Mouse (Mus musculus) liver, postnatal 0 days (tissue): ENCODE data around the gene C130073F10Rik. TPM values are rescaled to one million over a fixed set of nuclear protein-coding genes. Genes with fewer than 3 reads are reported as not detected.
"Not testable (repeated sequence)": the region's sequence is repeated elsewhere in the genome, so short reads cannot be mapped to it uniquely, and the experiment has no call there.

Experiments
- ATAC-seq: fragments of 200-750 bp; cut with Nextera tagmentation; 2 replicates; pipeline ENCODE4 v1.8.0; 2017; ENCODE audit warnings: mild to moderate bottlenecking, moderate library complexity
- DNase-seq: peaks from one replicate; pipeline ENCODE4 v3.0.0-alpha.2; 2016
- H3K27ac ChIP-seq: fragments of 300-500 bp; sonication (generic); 2 replicates; pipeline ENCODE4 v1.5.1; 2014; ENCODE audit warnings: antibody characterized with exemption, moderate library complexity, mild to moderate bottlenecking, low read depth
- H3K27me3 ChIP-seq: fragments of 300-500 bp; sonication (generic); 2 replicates; pipeline ENCODE4 v1.6.1; 2014; ENCODE audit warnings: low read length, control low read depth, mixed read lengths; ENCODE audit not compliant: insufficient read depth
- H3K36me3 ChIP-seq: fragments of 300-500 bp; sonication (generic); replicated peaks from 2 replicates; pipeline ENCODE4 v1.6.1; 2014; ENCODE audit warnings: mild to moderate bottlenecking, control low read depth, low read length, moderate library complexity, mixed read lengths; ENCODE audit not compliant: insufficient read depth
- H3K4me1 ChIP-seq: fragments of 300-500 bp; sonication (generic); 2 replicates; pipeline ENCODE4 v1.6.1; 2014; ENCODE audit warnings: antibody characterized with exemption, mild to moderate bottlenecking, control low read depth; ENCODE audit not compliant: insufficient read depth
- H3K4me2 ChIP-seq: fragments of 300-500 bp; sonication (generic); 2 replicates; pipeline ENCODE4 v1.6.1; 2014; ENCODE audit warnings: low read depth, mild to moderate bottlenecking, low read length, moderate library complexity, mixed read lengths
- H3K4me3 ChIP-seq: fragments of 300-500 bp; sonication (generic); 2 replicates; pipeline ENCODE4 v1.5.1; 2014; ENCODE audit warnings: low read depth, low read length
- H3K9ac ChIP-seq: fragments of 300-500 bp; sonication (generic); replicated peaks from 2 replicates; pipeline ENCODE4 v1.6.1; 2014; ENCODE audit warnings: mild to moderate bottlenecking, moderate library complexity
- H3K9me3 ChIP-seq: fragments of 300-500 bp; sonication (generic); 2 replicates; pipeline ENCODE4 v1.6.1; 2016; ENCODE audit warnings: mild to moderate bottlenecking, control low read depth, low read length, mixed read lengths
- CTCF ChIP-seq: sonication (generic); IDR thresholded peaks from 2 replicates; pipeline ENCODE4 v1.5.1; 2016; ENCODE audit warnings: antibody characterized with exemption, low read depth
- EP300 ChIP-seq: IDR thresholded peaks from 2 replicates; pipeline ENCODE4 v1.6.1; 2016; ENCODE audit warnings: antibody characterized with exemption, low read depth, mild to moderate bottlenecking
- WGBS: fragments of 180-500 bp; shearing (Covaris S2); extraction: QIAGEN DNeasy Blood & Tissue Kit; methylation state at CpG from one replicate; pipeline ENCODE4 v1.1.7; 2014; ENCODE audit not compliant: insufficient replicate concordance; 5-methylcytosine and 5-hydroxymethylcytosine counted together
- polyA plus RNA-seq: library from polyadenylated mRNA; unstranded; fragments of >200 nt; fragmentation: Nextera tagmentation; extraction: Ambion mirVana; gene quantifications from 2 replicates; pipeline ENCODE4 v1.2.1, GENCODE M21; 2015

C130073F10Rik gene
- not detected in 2 replicates for polyA plus RNA-seq

DNA sequence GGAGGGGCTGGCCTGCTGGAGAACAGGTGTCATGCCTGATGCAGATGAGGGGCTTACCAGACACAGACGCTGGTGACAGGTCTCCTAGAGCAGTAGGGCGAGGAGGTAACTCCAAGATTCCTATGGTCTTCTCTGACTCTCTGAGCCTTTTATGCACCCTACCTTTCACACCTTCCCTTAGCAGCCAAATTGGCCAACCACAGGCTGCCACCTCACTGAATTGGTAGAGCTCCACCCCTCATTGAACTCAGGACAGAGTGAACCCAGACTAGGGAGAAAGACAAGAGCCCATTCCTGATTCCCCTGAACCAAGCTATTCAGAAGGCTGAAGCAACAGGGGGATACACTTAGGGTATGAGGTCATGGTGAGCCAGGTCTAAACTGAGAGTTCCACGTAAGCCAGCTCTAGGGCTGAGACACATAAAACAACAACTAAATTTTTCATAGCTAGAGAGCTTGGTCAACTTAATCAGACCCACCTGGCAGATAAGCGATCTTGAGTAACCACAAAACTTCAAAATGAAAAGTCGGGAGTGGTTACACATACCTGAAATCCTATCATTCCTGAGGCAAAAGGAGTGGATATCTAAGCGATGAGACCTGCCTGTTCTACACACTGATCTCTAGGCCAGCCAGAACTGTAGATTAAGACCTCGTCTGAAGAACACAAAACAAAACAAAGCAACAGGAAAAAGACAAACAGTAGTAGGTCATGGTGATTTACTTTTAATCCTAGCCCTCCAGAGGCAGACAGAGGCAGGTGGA lies at the start of gene C130073F10Rik:
TSS of gene C130073F10Rik (minus strand) at position 134 of the 765 bp plus-strand sequence.
- 73% methylated on average over 7 of the region's 7 CpGs for WGBS
- no peak for DNase-seq
- H3K4me3 ChIP-seq = no peak within 1 kb of the TSS
- H3K9ac ChIP-seq = no peak within 1 kb of the TSS
- H3K27ac ChIP-seq = no peak within 1 kb of the TSS
- H3K4me2 ChIP-seq = no peak within 1 kb of the TSS
- no peak for ATAC-seq
- TF ChIP-seq CTCF (no peak), EP300 (no peak)
- H3K9me3 ChIP-seq = no peaks in the 10 kb centered on the region
- H3K27me3 ChIP-seq = no peaks in the 10 kb centered on the region
- no peaks in the 10 kb centered on the region for H3K36me3 ChIP-seq
- no peaks in the 10 kb centered on the region for H3K4me1 ChIP-seq

DNA sequence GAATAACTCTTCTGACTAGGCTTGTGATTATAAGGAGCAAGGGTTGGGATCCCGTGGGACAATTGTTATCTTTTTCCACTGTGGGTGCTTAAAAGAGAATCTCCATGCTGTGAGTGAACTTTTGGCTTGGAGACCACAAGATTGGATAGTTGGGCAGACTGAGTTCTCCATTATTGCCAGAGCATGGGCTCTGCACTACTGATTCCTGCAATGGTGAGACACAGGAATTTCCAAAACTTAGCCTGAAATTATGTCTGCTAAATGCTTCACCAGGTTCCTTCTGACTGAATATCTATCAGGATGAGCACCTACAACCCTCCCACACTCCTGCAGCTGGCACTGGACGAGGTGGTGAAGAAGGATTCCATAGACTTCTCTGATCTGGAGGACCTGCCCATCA lies 46.5 kb upstream of the C130073F10Rik start, which contains the start of gene Gm12794:
TSS of gene Gm12794 (plus strand) at position 301 of the 400 bp plus-strand sequence.
- not testable (repeated sequence) for DNase-seq, H3K36me3 ChIP-seq, ATAC-seq, H3K4me1 ChIP-seq, H3K27me3 ChIP-seq, H3K9me3 ChIP-seq, H3K27ac ChIP-seq, H3K4me2 ChIP-seq, H3K9ac ChIP-seq, H3K4me3 ChIP-seq
- WGBS = 50% methylated on average over 1 of the region's 2 CpGs

DNA sequence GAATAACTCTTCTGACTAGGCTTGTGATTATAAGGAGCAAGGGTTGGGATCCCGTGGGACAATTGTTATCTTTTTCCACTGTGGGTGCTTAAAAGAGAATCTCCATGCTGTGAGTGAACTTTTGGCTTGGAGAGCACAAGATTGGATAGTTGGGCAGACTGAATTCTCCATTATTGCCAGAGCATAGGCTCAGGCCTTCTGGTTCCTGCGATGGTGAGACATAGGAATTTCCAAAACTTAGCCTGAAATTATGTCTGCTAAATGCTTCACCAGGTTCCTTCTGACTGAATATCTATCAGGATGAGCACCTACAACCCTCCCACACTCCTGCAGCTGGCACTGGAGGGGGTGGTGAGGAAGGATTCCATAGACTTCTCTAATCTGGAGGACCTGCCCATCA lies 15.2 kb upstream of the C130073F10Rik start, which contains the start of gene Gm12800:
TSS of gene Gm12800 (plus strand) at position 301 of the 400 bp plus-strand sequence.
- WGBS = 74% methylated on average over 1 of the region's 2 CpGs
- not testable (repeated sequence) for H3K4me3 ChIP-seq, ATAC-seq, H3K27ac ChIP-seq, H3K4me2 ChIP-seq, H3K9me3 ChIP-seq, H3K36me3 ChIP-seq, DNase-seq, H3K4me1 ChIP-seq, H3K27me3 ChIP-seq, H3K9ac ChIP-seq

- ATAC-seq (no peak), DNase-seq (no peak)
- Histone ChIP-seq H3K9ac (no peak overlapping the region), H3K27me3 (no peaks in the 10 kb centered on the region), H3K4me2 (no peak overlapping the region), H3K27ac (no peak overlapping the region), H3K36me3 (no peaks in the 10 kb centered on the region), H3K9me3 (0 out of 2 replicates have a peak, but pooled peaks cover 3% of the 10 kb centered on the region), H3K4me3 (no peak overlapping the region), H3K4me1 (no peaks in the 10 kb centered on the region)
- no peak for TF ChIP-seq EP300
- no peak for TF ChIP-seq CTCF
Measured at GRCm38 (mm10) chr4:101889377-101889776, 4.2 kb downstream of the C130073F10Rik start.

- Histone ChIP-seq H3K4me3 (no peak overlapping the region), H3K9ac (no peak overlapping the region), H3K4me2 (no peak overlapping the region), H3K27me3 (no peaks in the 10 kb centered on the region), H3K4me1 (no peaks in the 10 kb centered on the region), H3K27ac (no peak overlapping the region), H3K36me3 (no peaks in the 10 kb centered on the region), H3K9me3 (0 out of 2 replicates have a peak, but pooled peaks cover under 1% of the 10 kb centered on the region)
- ATAC-seq (no peak), DNase-seq (no peak)
- 34% methylated on average over 3 of the region's 3 CpGs for WGBS
- TF ChIP-seq EP300 (no peak), CTCF (no peak)
Measured at GRCm38 (mm10) chr4:101883641-101884040, 9.9 kb downstream of the C130073F10Rik start.

GRCm38 (mm10) chr4:101875687-101876086 lies 17.9 kb downstream of the C130073F10Rik start:
- WGBS = 87% methylated on average over 15 of the region's 15 CpGs
- not testable (repeated sequence) for H3K9me3 ChIP-seq

DNA sequence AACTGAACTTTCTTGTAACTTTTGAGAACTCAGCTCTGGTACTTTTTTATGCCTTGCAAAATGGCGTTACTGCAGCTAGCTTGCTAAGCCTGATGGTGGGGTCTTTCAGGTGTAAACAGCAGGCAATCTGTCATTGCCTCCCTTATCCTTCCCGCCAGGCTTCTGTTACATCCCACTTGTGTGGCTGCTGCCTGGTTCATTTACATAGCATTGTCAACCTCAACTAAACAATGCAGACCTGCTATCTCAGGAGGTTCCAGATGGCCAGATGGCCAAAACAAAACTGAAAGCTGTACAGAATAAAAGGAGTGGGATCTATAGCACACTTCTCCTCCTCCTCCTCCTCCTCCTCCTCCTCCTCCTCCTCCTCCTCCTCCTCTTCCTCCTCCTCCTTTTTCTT lies 21.6 kb downstream of the C130073F10Rik start:
- H3K36me3 ChIP-seq, H3K9me3 ChIP-seq, DNase-seq, H3K9ac ChIP-seq, H3K4me3 ChIP-seq, ATAC-seq, H3K27ac ChIP-seq, H3K4me1 ChIP-seq, H3K4me2 ChIP-seq, H3K27me3 ChIP-seq: not testable (repeated sequence)
- 58% methylated on average over 2 of the region's 2 CpGs for WGBS

More at GRCm38 (mm10) chr4:101875687-101876086, 17.9 kb downstream of the C130073F10Rik start:
- not testable (repeated sequence) for H3K27me3 ChIP-seq, H3K4me3 ChIP-seq, H3K36me3 ChIP-seq, H3K4me2 ChIP-seq, H3K27ac ChIP-seq, H3K9ac ChIP-seq, H3K4me1 ChIP-seq, DNase-seq, ATAC-seq
